Mouse (Mus musculus) forebrain, postnatal 0 days (tissue): ENCODE measurements around the gene Bdh2. TPM values are rescaled to one million over a fixed set of nuclear protein-coding genes. Genes with fewer than 3 reads are reported as not detected.

Experiments
- ATAC-seq: fragments of 200-750 bp; cut with Nextera tagmentation; 2 replicates; pipeline ENCODE4 v1.8.0; 2017; ENCODE audit warnings: mild to moderate bottlenecking, moderate library complexity
- DNase-seq: peaks from one replicate; pipeline ENCODE4 v3.0.0-alpha.2; 2015
- H3K27ac ChIP-seq: fragments of 300-500 bp; sonication (generic); 2 replicates; pipeline ENCODE4 v1.5.1; 2014; ENCODE audit warnings: low read depth, mild to moderate bottlenecking, antibody characterized with exemption, low read length, moderate library complexity, mixed read lengths
- H3K27me3 ChIP-seq: fragments of 300-500 bp; sonication (generic); 2 replicates; pipeline ENCODE4 v1.6.1; 2014; ENCODE audit warnings: mild to moderate bottlenecking, low read length, mixed read lengths; ENCODE audit not compliant: insufficient read depth
- H3K36me3 ChIP-seq: fragments of 300-500 bp; sonication (generic); 2 replicates; pipeline ENCODE4 v1.6.1; 2014; ENCODE audit warnings: mild to moderate bottlenecking, moderate library complexity; ENCODE audit not compliant: insufficient read depth
- H3K4me1 ChIP-seq: fragments of 300-500 bp; sonication (generic); 2 replicates; pipeline ENCODE4 v1.6.1; 2014; ENCODE audit warnings: antibody characterized with exemption; ENCODE audit not compliant: insufficient read depth
- H3K4me2 ChIP-seq: fragments of 300-500 bp; sonication (generic); 2 replicates; pipeline ENCODE4 v1.6.1; 2014; ENCODE audit warnings: low read depth, mild to moderate bottlenecking, moderate library complexity
- H3K4me3 ChIP-seq: fragments of 300-500 bp; sonication (generic); 2 replicates; pipeline ENCODE4 v1.5.1; 2014; ENCODE audit warnings: low read depth, low read length, mixed read lengths
- H3K9ac ChIP-seq: fragments of 300-500 bp; sonication (generic); 2 replicates; pipeline ENCODE4 v1.6.1; 2014; ENCODE audit warnings: mild to moderate bottlenecking
- H3K9me3 ChIP-seq: fragments of 300-500 bp; sonication (generic); 2 replicates; pipeline ENCODE4 v1.6.1; 2016; ENCODE audit warnings: low read length
- CTCF ChIP-seq: sonication (generic); IDR thresholded peaks from 2 replicates; pipeline ENCODE4 v1.5.1; 2016; ENCODE audit warnings: antibody characterized with exemption, control low read depth, low read depth
- WGBS: fragments of 180-500 bp; shearing (Covaris S2); extraction: QIAGEN DNeasy Blood & Tissue Kit; methylation state at CpG from one replicate; pipeline ENCODE4 v1.1.7; 2014; 5-methylcytosine and 5-hydroxymethylcytosine counted together
- polyA plus RNA-seq: library from polyadenylated mRNA; unstranded; fragments of >200 nt; fragmentation: Nextera tagmentation; extraction: Ambion mirVana; gene quantifications from 2 replicates; pipeline ENCODE4 v1.2.1, GENCODE M21; 2015
- total RNA-seq: library from RNA; depleted of rRNA; stranded (reverse); fragments of >200 nt; gene quantifications from 2 replicates; pipeline ENCODE4 v1.2.3, GENCODE M21; 2014

The Bdh2 gene
- total and polyA plus RNA-seq, 2 experiments from 2014 or later: 3.1 to 5.1 TPM

DNA sequence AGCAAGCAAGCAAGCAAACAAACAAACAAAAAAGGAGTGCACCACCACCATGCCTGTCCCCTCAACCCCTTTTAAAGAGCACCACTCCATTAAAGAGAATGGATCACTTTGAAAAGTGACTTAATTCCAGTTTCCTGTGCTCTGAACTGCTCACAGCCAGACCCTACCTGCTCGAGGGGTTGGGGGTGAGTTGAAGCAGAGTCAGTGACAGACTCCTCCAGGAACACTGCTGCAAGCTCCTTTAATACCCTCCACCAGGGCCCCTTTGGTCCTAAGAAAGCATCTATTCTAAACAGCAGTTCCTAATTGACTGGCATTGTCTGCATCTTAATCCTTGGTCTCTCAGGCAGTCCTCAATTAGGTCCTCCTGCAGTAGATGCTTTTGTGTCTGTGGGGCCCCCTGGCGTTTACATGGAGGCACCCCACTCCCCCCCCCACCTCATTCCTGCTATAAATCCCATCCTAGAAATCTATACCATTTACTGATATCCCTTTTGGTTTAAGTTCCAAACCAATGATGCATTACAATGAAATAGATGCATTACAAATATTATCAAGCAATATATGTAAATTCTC lies 32.0 kb downstream of the Bdh2 start:
- no peaks in the 10 kb centered on the region for H3K9me3 ChIP-seq
- H3K4me3 ChIP-seq: no peak overlapping the region
- H3K4me2 ChIP-seq: no peak overlapping the region
- H3K4me1 ChIP-seq: no peaks in the 10 kb centered on the region; the same call in 1 of the 2 replicates
- H3K27me3 ChIP-seq: no peaks in the 10 kb centered on the region
- no peaks in the 10 kb centered on the region for H3K36me3 ChIP-seq
- DNase-seq (no peak), ATAC-seq (no peak)
- no peak overlapping the region for H3K9ac ChIP-seq
- H3K27ac ChIP-seq: no peak overlapping the region
- no peak for TF ChIP-seq CTCF
- WGBS: 2% methylated on average over 2 of the region's 2 CpGs

DNA sequence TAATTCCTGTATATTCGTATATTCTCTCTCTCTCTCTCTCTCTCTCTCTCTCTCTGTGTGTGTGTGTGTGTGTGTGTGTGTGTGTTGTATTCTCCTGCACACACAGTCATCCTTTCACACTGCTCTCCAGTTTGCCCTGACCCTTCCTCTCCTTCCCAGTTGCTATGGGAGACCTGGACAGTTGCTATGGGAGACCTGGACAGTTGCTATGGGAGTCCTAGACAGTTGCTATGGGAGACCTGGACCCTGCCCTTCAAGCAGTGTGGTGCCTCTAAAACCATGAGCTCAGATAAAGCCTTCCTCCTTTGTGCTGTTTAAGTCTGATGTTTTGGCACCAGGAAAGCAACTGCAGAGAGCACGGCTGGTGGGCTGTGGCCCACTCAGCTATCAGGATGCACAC lies 32.7 kb downstream of the Bdh2 start:
- Histone ChIP-seq H3K9me3 (no peaks in the 10 kb centered on the region), H3K4me3 (no peak overlapping the region), H3K4me2 (no peak overlapping the region), H3K4me1 (no peaks in the 10 kb centered on the region), H3K36me3 (no peaks in the 10 kb centered on the region), H3K27ac (no peak overlapping the region), H3K27me3 (no peaks in the 10 kb centered on the region), H3K9ac (no peak overlapping the region)
- 26% methylated on average over 2 of the region's 2 CpGs for WGBS
- DNase-seq: no peak
- peak; percentile 86 for ATAC-seq
- no peak for TF ChIP-seq CTCF

DNA sequence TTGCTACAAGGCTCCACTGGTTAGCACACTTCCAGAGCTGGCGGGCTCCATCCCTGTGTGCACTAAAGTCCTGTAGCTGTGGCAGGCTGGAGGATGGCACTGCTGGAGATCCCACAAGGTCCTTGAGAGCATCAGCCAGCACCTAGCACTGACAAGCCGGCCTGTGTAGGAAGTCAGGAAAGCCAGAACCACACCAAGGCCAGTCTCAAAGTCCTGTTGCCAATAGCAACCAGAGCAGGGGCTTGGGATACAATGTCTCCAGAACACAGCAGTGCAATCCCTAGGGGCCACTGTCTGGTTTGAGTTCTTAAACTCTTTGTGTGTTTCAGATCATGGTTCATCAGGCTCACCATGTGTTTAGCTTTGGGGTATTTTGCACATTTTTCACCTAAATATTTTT lies 33.8 kb downstream of the Bdh2 start:
- Histone ChIP-seq H3K4me3 (no peak overlapping the region), H3K27me3 (no peaks in the 10 kb centered on the region), H3K36me3 (no peaks in the 10 kb centered on the region), H3K4me1 (no peaks in the 10 kb centered on the region), H3K9ac (no peak overlapping the region), H3K27ac (no peak overlapping the region), H3K4me2 (no peak overlapping the region), H3K9me3 (no peaks in the 10 kb centered on the region)
- ATAC-seq: 0 out of 2 replicates have a peak, but pooled peaks have one; percentile 14
- WGBS: 67% methylated on average over 2 of the region's 2 CpGs
- no peak for DNase-seq
- TF ChIP-seq CTCF: no peak

DNA sequence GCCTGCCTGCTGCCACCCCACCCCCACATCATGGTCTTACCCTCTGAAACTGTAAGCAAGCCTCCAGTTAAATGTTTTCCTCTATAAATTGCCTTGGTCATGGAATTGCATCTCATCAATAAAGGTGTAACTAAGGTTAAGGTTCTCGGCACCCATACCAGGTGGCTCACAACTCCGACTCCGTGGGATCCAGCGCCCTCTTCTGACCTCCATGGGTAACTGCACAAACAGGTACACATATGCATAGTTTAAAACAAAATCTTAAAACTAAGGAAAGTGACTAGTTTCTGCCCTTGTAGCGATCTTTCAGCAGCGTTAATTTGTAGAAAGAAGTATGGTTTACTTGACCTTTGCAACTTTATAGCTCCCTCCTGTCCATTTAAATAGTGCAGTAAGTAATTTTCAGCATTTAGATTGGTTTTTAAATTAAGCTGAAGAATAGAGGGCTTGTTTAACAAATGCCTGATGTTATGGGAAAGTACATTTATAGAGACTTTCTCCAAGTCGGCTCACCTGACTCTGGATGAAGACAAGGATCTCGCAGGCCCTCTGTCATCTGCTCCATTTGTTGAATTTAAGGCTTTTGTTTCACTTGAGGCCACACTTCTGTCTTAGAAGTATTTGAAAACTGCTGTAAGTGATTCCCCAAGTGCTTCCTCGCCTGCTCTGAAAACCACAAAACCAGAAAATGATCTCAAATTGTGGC lies 34.9 kb downstream of the Bdh2 start:
- H3K27me3 ChIP-seq: no peaks in the 10 kb centered on the region
- H3K4me3 ChIP-seq: no peak overlapping the region
- DNase-seq (no peak), ATAC-seq (no peak)
- TF ChIP-seq CTCF: no peak
- no peak overlapping the region for H3K27ac ChIP-seq
- H3K9me3 ChIP-seq: no peaks in the 10 kb centered on the region
- no peak overlapping the region for H3K4me2 ChIP-seq
- H3K4me1 ChIP-seq: no peaks in the 10 kb centered on the region
- WGBS: 94% methylated on average over 9 of the region's 9 CpGs
- H3K9ac ChIP-seq: no peak overlapping the region
- no peaks in the 10 kb centered on the region for H3K36me3 ChIP-seq

DNA sequence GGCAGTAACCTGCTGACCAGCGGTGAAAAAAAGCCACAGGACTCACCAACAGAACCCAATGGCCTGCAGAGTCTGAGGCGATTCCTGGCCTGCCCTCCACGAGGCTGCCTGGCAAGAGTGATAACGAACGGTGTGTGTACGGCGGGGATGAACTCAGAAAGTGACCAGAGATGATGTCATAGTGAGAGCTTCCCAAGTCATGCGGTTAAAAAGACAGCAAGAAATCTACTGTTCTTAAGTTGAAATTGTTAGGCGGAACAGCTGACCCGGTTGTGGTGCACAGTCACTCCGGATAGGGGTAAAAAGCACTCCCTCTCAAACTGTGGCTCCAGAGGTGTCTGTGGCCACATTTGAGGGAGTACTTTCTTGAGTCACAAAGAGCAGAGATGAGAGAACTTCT lies 37.3 kb downstream of the Bdh2 start:
- Histone ChIP-seq H3K27me3 (no peaks in the 10 kb centered on the region), H3K27ac (no peak overlapping the region), H3K4me3 (no peak overlapping the region), H3K9me3 (no peaks in the 10 kb centered on the region), H3K9ac (no peak overlapping the region), H3K4me1 (no peaks in the 10 kb centered on the region), H3K4me2 (no peak overlapping the region), H3K36me3 (no peaks in the 10 kb centered on the region)
- no peak for ATAC-seq
- WGBS: 88% methylated on average over 11 of the region's 11 CpGs
- DNase-seq: no peak
- TF ChIP-seq CTCF: no peak

DNA sequence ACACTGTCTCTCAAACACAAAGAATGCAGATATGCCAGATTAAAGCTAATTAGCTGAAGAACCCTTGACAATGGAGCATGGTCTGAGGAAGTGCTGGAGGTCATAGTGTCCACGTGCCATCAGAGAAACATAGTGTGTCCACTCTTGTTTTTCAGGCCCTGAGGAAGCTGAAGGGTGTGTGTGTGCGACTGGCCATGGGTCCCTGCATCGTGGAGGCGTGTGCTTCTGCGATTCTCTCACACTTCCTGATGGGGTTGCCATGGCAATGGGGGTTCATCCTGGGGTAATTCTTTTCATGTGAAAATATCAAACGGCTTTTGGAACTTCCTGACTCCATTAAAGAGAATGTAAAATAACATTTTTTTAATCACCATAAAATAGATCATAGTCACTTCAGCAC lies 43.3 kb downstream of the Bdh2 start:
- Histone ChIP-seq H3K4me1 (no peaks in the 10 kb centered on the region), H3K27ac (no peak overlapping the region), H3K9me3 (no peaks in the 10 kb centered on the region), H3K27me3 (no peaks in the 10 kb centered on the region), H3K4me2 (no peak overlapping the region), H3K4me3 (no peak overlapping the region), H3K36me3 (no peaks in the 10 kb centered on the region), H3K9ac (no peak overlapping the region)
- peak; percentile 21 for DNase-seq
- 28% methylated on average over 6 of the region's 6 CpGs for WGBS
- peak; percentile 78; the same call in 1 of the 2 replicates for ATAC-seq
- no peak for TF ChIP-seq CTCF

DNA sequence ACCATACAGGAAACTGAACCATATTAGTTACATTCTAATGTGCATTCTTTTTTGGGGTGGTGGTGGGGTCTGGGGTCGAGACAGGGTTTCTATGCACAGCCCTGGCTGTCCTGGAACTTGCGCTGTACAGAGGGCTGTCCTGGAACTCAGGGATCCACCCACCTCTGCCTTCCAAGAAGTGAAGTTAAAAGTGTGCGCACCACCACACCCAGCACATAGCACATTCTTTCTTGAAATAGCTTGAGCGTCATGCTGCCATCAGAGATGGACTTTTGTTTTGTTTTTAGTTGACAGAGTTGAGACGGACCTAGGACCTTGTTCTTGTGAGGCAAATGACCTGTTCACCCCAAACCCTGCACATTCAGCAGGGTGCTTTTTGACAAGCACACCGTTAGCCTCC lies 46.2 kb downstream of the Bdh2 start:
- no peak for TF ChIP-seq CTCF
- Histone ChIP-seq H3K4me3 (no peak overlapping the region), H3K36me3 (no peaks in the 10 kb centered on the region), H3K9ac (no peak overlapping the region), H3K27me3 (no peaks in the 10 kb centered on the region), H3K9me3 (no peaks in the 10 kb centered on the region), H3K27ac (no peak overlapping the region), H3K4me2 (no peak overlapping the region), H3K4me1 (no peaks in the 10 kb centered on the region)
- no peak for DNase-seq
- ATAC-seq: no peak
- WGBS: 83% methylated on average over 6 of the region's 6 CpGs
